Mouse (Mus musculus) T-helper 17 cell (primary cell): ENCODE measurements at regions not wholly inside any gene's neighbourhood (a gene's known extent, or its start where the extent isn't known, plus 50 kb on each side); places are given as distances from the start of the nearest gene placed in this dataset.
"Not testable (repeated sequence)": the region's sequence is repeated elsewhere in the genome, so short reads cannot be mapped to it uniquely, and the experiment has no call there.

Source experiments
- in situ Hi-C, 2 experiments: fragments of 300-600 bp; cut with MboI, MseI; formaldehyde crosslinking; loops; 1 replicate in 1 of 2; 2 replicates in 1 of 2; pipeline ENCODE4 v1.15.1; 2025; ENCODE audit warnings: high pct_unique_total_duplicates in 2 of 2

GRCm38 (mm10) chr2:100918122-100918521 lies 706.4 kb upstream of the Rag2 start:
- in situ Hi-C loops = no loop called here

GRCm38 (mm10) chr2:100919537-100920212 lies 704.8 kb upstream of the Rag2 start:
- in situ Hi-C loops = no loop called here

GRCm38 (mm10) chr2:100948632-100949031 lies 675.9 kb upstream of the Rag2 start:
- in situ Hi-C loops = not testable (repeated sequence)

GRCm38 (mm10) chr2:100959412-100959811 lies 665.1 kb upstream of the Rag2 start:
- in situ Hi-C loops = no loop called here

GRCm38 (mm10) chr2:100964584-100964983 lies 659.9 kb upstream of the Rag2 start:
- in situ Hi-C loops = no loop called here

- in situ Hi-C loops = no loop called here
Observed at GRCm38 (mm10) chr2:100977202-100977601, 647.3 kb upstream of the Rag2 start.

- in situ Hi-C loops = no loop called here
Observed at GRCm38 (mm10) chr2:100982362-100982761, 642.2 kb upstream of the Rag2 start.

GRCm38 (mm10) chr2:101015353-101015752 lies 609.2 kb upstream of the Rag2 start:
- in situ Hi-C loops = no loop called here

GRCm38 (mm10) chr2:101019384-101019783 lies 605.1 kb upstream of the Rag2 start:
- in situ Hi-C loops = no loop called here

GRCm38 (mm10) chr2:101021515-101021914 lies 603.0 kb upstream of the Rag2 start:
- in situ Hi-C loops = no loop called here

- in situ Hi-C loops = no loop called here
Observed at GRCm38 (mm10) chr2:101043050-101043449, 581.5 kb upstream of the Rag2 start.

- in situ Hi-C loops = no loop called here
Observed at GRCm38 (mm10) chr2:101062939-101063338, 561.6 kb upstream of the Rag2 start.

- in situ Hi-C loops = no loop called here
Observed at GRCm38 (mm10) chr2:101074990-101075389, 549.5 kb upstream of the Rag2 start.

- in situ Hi-C loops = no loop called here
Observed at GRCm38 (mm10) chr2:101080231-101080630, 544.3 kb upstream of the Rag2 start.

GRCm38 (mm10) chr2:101083813-101084212 lies 540.7 kb upstream of the Rag2 start:
- in situ Hi-C loops = no loop called here

GRCm38 (mm10) chr2:101084648-101085047 lies 539.9 kb upstream of the Rag2 start:
- in situ Hi-C loops = no loop called here

- in situ Hi-C loops = no loop called here
Observed at GRCm38 (mm10) chr2:101107183-101107872, 517.2 kb upstream of the Rag2 start.

GRCm38 (mm10) chr2:101136867-101137266 lies 487.7 kb upstream of the Rag2 start:
- in situ Hi-C loops = no loop called here

GRCm38 (mm10) chr2:101139931-101140330 lies 484.6 kb upstream of the Rag2 start:
- in situ Hi-C loops = no loop called here

GRCm38 (mm10) chr2:101156755-101157271 lies 467.7 kb upstream of the Rag2 start:
- in situ Hi-C loops = loop anchor here in 1 of 2 experiments (5.0 kb wide), 1 partner anchor 1075 kb away; no protein-coding TSS in a partner anchor

GRCm38 (mm10) chr2:101159276-101159675 lies 465.2 kb upstream of the Rag2 start:
- in situ Hi-C loops = loop anchor here in 1 of 2 experiments (5.0 kb wide), 1 partner anchor 1077 kb away; no protein-coding TSS in a partner anchor

GRCm38 (mm10) chr2:101165942-101166341 lies 458.6 kb upstream of the Rag2 start:
- in situ Hi-C loops = loop anchor here in 1 of 2 experiments (10.0 kb wide), 1 partner anchor 1931 kb away; no protein-coding TSS in a partner anchor

GRCm38 (mm10) chr2:101172806-101173205 lies 451.7 kb upstream of the Rag2 start:
- in situ Hi-C loops = no loop called here
